Mouse (Mus musculus) forebrain, embryonic 12.5 days (tissue): ENCODE data around the gene Dmrtc2. TPM values are rescaled to one million over a fixed set of nuclear protein-coding genes. Genes with fewer than 3 reads are reported as not detected.
"Not testable (repeated sequence)": the region's sequence is repeated elsewhere in the genome, so short reads cannot be mapped to it uniquely, and the experiment has no call there.

Experiments
- ATAC-seq: fragments of 200-750 bp; cut with Nextera tagmentation; 2 replicates; pipeline ENCODE4 v1.8.0; 2017; ENCODE audit warnings: moderate TSS enrichment; ENCODE audit not compliant: low FRiP score
- H3K27ac ChIP-seq: fragments of 300-500 bp; sonication (generic); 2 replicates; pipeline ENCODE4 v1.5.1; 2016; ENCODE audit warnings: mild to moderate bottlenecking
- H3K27me3 ChIP-seq: fragments of 300-500 bp; sonication (generic); 2 replicates; pipeline ENCODE4 v1.6.1; 2016; ENCODE audit warnings: mild to moderate bottlenecking
- H3K36me3 ChIP-seq: fragments of 300-500 bp; sonication (generic); replicated peaks from 2 replicates; pipeline ENCODE4 v1.6.1; 2016; ENCODE audit warnings: mild to moderate bottlenecking
- H3K4me1 ChIP-seq: fragments of 300-500 bp; sonication (generic); 2 replicates; pipeline ENCODE4 v1.6.1; 2016
- H3K4me2 ChIP-seq: fragments of 300-500 bp; sonication (generic); 2 replicates; pipeline ENCODE4 v1.6.1; 2016; ENCODE audit warnings: mild to moderate bottlenecking, moderate library complexity
- H3K4me3 ChIP-seq: fragments of 300-500 bp; sonication (generic); replicated peaks from 2 replicates; pipeline ENCODE4 v1.5.1; 2016; ENCODE audit warnings: mild to moderate bottlenecking
- H3K9ac ChIP-seq: fragments of 300-500 bp; sonication (generic); 2 replicates; pipeline ENCODE4 v1.6.1; 2016; ENCODE audit warnings: mild to moderate bottlenecking
- H3K9me3 ChIP-seq: fragments of 300-500 bp; sonication (generic); 2 replicates; pipeline ENCODE4 v1.6.1; 2016
- WGBS: fragments of 180-500 bp; shearing (Covaris S2); methylation state at CpG from one replicate; pipeline ENCODE4 v1.1.7; 2016; 5-methylcytosine and 5-hydroxymethylcytosine counted together
- polyA plus RNA-seq: library from polyadenylated mRNA; unstranded; fragments of >200 nt; fragmentation: Nextera tagmentation; extraction: Ambion mirVana; gene quantifications from 2 replicates; pipeline ENCODE4 v1.2.1, GENCODE M21; 2016

Gene Dmrtc2
- polyA plus RNA-seq, 1 experiment from 2014 or later, result not detected

DNA sequence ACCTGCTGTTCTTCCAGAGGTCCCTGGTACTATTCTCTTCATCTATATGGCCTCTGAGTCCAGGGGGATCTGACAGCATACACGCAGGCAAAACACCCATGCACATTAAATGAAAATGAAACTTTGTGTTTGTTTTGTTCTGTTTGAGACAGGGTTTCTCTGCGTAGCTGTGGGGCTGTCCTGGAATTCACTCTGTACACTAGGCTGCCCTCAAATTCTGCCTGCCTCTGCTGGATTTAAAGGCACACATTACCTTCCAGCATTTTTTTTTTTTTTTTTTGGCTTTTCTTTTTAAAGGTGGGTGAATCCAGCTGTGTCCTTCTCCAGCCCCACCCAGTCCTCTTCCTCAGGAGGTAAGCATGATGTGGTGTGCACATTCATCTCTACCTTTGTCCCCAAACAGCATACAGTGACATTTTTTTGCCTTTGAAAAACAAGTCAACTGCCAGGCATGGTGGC is 22.3 kb downstream of the Dmrtc2 start:
- Histone ChIP-seq H3K9me3 (no peaks in the 10 kb centered on the region), H3K4me1 (peaks cover 9% of the 10 kb centered on the region), H3K27ac (no peak overlapping the region), H3K4me3 (no peak overlapping the region), H3K4me2 (no peak overlapping the region), H3K36me3 (peaks cover 43% of the 10 kb centered on the region), H3K27me3 (no peaks in the 10 kb centered on the region), H3K9ac (no peak overlapping the region)
- no peak for ATAC-seq
- WGBS, result 82% methylated on average over 2 of the region's 2 CpGs

DNA sequence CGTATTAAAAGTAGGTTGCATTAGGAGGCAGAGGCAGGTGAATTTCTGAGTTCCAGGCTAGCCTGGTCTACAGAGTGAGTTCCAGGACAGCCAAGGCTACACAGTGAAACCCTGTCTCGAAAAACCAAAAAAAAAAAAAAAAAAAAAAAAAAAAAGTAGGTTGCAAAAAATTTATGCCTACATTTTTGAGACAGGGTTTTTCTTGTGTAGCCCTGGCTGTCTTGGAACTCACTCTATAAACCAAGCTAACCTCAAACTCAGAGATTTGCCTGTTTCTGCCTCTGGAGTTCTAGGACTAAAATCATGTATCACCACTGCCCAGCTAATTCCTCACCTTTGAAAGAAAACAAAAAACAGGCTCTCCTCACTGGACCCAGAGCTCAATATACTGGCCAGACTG is 25.9 kb downstream of the Dmrtc2 start:
- WGBS, result 88% methylated on average over 2 of the region's 2 CpGs
- not testable (repeated sequence) for H3K36me3 ChIP-seq, H3K27ac ChIP-seq, H3K9me3 ChIP-seq, H3K27me3 ChIP-seq, ATAC-seq, H3K4me1 ChIP-seq, H3K9ac ChIP-seq, H3K4me3 ChIP-seq, H3K4me2 ChIP-seq

DNA sequence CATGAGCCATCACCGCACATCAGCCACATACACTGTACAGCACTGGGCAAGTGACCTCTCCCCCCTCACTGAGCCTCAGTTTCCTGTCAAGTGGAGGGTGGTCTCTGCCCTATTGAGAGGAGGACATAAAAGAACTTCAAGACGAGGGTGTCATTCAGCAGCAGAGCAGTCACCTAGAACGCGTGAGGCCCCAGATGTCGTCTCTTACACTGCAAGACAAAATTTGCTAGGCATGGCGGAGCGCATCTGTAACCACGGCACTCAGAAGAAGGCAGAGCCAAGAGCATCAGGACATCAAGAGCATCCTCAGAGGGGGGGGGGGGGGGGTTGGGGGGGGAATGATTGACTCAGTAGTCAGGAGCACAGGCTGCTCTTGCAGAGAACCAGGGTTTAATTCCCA is 26.4 kb downstream of the Dmrtc2 start:
- H3K27ac ChIP-seq, result no peak overlapping the region
- no peaks in the 10 kb centered on the region for H3K9me3 ChIP-seq
- H3K4me1 ChIP-seq, result no peaks in the 10 kb centered on the region
- no peak overlapping the region for H3K4me2 ChIP-seq
- peaks cover 3% of the 10 kb centered on the region for H3K36me3 ChIP-seq
- H3K27me3 ChIP-seq, result no peaks in the 10 kb centered on the region
- no peak overlapping the region for H3K4me3 ChIP-seq
- 77% methylated on average over 8 of the region's 8 CpGs for WGBS
- no peak for ATAC-seq
- H3K9ac ChIP-seq, result no peak overlapping the region

DNA sequence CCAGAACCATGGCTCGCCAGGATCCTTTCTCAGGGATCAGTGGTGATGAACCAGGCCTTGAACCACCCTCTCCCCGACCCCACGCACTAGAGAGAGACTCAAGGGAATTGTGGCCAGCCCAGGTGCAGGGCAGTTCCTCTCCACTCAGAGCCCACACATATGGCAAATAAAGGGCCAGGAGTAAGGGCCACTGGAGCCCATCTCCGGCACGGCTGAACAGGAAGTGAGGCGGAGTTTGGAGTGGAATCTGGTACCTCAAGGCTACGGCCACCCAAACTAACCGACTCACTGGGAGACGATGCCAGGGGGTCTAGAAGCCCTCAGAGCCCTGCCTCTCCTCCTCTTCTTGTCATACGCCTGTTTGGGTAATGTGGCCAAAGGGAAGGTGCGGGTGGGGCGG is 27.4 kb downstream of the Dmrtc2 start, which contains the start of gene Cd79a:
Gene Cd79a, plus strand, starts transcription at position 158 of the 400 bp plus-strand sequence.
- no peak for ATAC-seq
- H3K27ac ChIP-seq, result no peak within 1 kb of the TSS
- no peaks in the 10 kb centered on the region for H3K9me3 ChIP-seq
- H3K4me1 ChIP-seq, result no peaks in the 10 kb centered on the region
- H3K9ac ChIP-seq, result no peak within 1 kb of the TSS; the same call in 1 of the 2 replicates
- H3K4me3 ChIP-seq, result no peak within 1 kb of the TSS
- 79% methylated on average over 12 of the region's 12 CpGs for WGBS
- no peaks in the 10 kb centered on the region for H3K36me3 ChIP-seq
- no peaks in the 10 kb centered on the region for H3K27me3 ChIP-seq
- H3K4me2 ChIP-seq, result no peak within 1 kb of the TSS

DNA sequence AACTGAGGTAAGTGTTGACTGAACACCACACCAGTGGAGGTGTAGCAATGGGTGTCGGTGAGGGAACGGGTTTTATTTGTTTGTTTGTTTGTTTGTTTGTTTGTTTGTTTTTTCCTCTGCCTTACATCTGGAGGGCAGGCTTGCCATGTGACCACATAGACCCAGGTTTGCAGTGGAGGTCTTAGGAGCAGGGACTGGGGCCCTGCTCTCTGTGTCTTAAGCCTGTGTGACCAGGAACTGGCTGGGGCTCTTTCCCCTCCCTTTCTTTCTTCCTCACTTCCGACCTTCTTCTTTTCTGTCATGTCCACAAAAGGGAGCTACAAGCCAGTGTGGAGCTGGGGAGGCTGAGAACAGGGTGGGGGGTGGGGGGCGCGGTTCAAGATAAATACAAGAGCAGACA is 28.1 kb downstream of the Dmrtc2 start:
- H3K9ac ChIP-seq, result no peak overlapping the region; the same call in 1 of the 2 replicates
- H3K9me3 ChIP-seq, result no peaks in the 10 kb centered on the region
- no peak overlapping the region for H3K27ac ChIP-seq
- no peak overlapping the region for H3K4me2 ChIP-seq
- 77% methylated on average over 5 of the region's 5 CpGs for WGBS
- no peak for ATAC-seq
- H3K4me3 ChIP-seq, result no peak overlapping the region
- no peaks in the 10 kb centered on the region for H3K27me3 ChIP-seq
- no peaks in the 10 kb centered on the region for H3K36me3 ChIP-seq
- H3K4me1 ChIP-seq, result peaks cover 3% of the 10 kb centered on the region; the same call in 1 of the 2 replicates

DNA sequence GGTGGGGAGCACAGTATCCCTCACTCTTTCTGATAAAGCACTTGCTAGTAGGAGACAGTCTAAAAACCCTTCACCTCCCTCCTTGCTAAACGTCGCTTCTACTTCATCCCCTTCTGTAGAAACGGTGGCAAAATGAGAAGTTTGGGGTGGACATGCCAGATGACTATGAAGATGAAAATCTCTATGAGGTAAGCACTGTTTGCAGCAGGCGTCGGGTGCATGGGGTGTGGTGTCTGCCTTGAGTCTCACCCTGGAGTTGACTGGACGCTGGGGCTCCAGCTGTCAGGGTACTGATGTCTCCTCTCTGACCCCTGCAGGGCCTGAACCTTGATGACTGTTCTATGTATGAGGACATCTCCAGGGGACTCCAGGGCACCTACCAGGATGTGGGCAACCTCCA is 31.3 kb downstream of the Dmrtc2 start:
- Histone ChIP-seq H3K27ac (no peak overlapping the region), H3K9ac (no peak overlapping the region), H3K27me3 (no peaks in the 10 kb centered on the region), H3K9me3 (no peaks in the 10 kb centered on the region), H3K4me3 (no peak overlapping the region), H3K4me2 (no peak overlapping the region), H3K36me3 (no peaks in the 10 kb centered on the region), H3K4me1 (peaks cover 25% of the 10 kb centered on the region)
- ATAC-seq, result no peak
- 86% methylated on average over 6 of the region's 6 CpGs for WGBS

DNA sequence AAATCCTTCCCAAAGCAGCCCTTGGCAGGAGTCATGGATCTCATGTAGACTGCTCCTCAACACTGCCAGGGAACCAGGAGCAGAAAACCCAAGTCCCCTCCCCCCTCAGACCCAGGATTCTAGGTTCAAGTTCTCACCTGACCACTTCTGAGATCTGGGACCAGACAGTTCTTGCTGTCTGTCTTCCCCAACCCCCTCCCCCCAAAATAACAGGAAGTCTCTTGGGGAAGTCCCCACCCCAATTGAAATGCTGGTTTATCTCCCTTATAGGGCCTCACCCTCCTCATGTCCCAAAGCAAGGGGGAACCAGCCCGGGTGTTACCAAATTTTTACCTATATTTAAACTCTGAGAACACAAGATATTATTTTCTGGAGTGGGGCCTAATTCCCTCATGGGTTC is 32.0 kb downstream of the Dmrtc2 start:
- no peak overlapping the region for H3K9ac ChIP-seq
- H3K4me3 ChIP-seq, result no peak overlapping the region
- H3K27me3 ChIP-seq, result no peaks in the 10 kb centered on the region
- H3K4me1 ChIP-seq, result peaks cover 31% of the 10 kb centered on the region
- no peak overlapping the region for H3K4me2 ChIP-seq
- H3K27ac ChIP-seq, result no peak overlapping the region
- no peaks in the 10 kb centered on the region for H3K36me3 ChIP-seq
- H3K9me3 ChIP-seq, result no peaks in the 10 kb centered on the region
- ATAC-seq, result no peak
- 90% methylated on average over 1 of the region's 1 CpGs for WGBS

DNA sequence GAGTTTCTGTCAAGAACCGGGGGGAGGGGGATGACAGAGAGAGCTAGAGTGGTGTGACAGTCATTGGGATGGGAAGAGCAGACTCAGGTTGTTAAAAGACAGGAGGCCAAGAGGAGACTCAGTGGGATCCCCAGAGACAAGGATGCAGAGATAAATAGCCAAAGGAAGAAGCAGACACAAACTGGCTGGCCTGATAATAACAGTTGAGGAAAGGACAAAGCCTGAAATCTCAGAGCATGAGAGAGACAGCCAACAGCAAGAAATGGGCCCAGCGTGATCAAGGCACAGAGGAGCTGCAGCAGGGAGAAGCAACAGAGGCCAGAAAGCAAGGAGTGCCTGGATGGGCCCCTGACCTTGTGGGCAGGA is 32.4 kb downstream of the Dmrtc2 start:
- Histone ChIP-seq H3K9ac (no peak overlapping the region), H3K4me1 (peaks cover 34% of the 10 kb centered on the region), H3K4me3 (peak overlapping the region; percentile 66), H3K4me2 (peak overlapping the region; percentile 86), H3K9me3 (no peaks in the 10 kb centered on the region), H3K27ac (peak overlapping the region; percentile 76), H3K27me3 (no peaks in the 10 kb centered on the region), H3K36me3 (no peaks in the 10 kb centered on the region)
- ATAC-seq, result no peak
- 61% methylated on average over 2 of the region's 2 CpGs for WGBS

DNA sequence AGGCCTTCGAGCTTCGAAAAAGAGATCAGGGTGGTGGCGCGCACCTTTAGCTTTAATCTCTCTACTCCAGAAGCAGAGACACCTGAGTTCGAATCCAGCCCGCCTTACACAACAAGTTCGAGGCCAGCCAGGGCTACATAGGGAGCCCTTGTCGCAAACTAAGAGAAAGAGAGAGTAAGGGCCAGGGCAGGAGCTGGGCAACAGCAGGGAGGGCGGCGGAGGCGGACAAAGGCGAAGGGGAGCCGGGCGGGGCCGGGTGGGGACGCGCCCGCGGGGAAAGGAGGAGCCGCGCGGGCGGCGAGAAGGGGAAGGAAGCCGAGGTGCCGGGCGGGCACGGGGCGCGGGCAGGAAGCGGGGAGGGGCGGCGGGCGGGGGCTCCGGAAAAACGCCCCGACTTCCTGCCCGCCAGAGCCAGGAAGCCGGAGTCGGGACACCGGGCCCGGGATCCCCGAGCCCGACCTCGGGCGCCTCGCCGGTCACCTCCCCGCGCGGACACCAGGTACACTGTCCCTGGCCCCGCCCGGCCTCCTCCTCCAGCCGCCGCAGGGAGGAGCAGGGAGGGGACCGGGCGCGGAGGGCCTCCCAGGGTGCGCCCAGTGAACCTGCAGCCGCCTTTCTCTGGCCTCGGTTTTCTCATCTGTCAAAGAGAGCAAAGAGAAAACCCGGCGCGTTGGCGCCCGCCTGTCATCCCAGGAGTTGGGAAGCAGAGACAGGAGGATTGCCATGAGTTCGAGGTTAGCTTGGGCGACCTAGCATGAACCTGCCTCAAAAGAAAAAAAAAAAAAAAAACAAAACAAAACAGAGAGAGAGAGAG is 33.0 kb downstream of the Dmrtc2 start, which contains the start of gene Arhgef1:
Gene Arhgef1, plus strand, starts transcription at position 283 of the 814 bp plus-strand sequence.
- H3K4me2 ChIP-seq, result peak within 1 kb of the TSS; percentile 86
- WGBS, result 10% methylated on average over 41 of the region's 68 CpGs
- H3K36me3 ChIP-seq, result peaks cover 2% of the 10 kb centered on the region; the same call in 1 of the 2 replicates
- H3K27ac ChIP-seq, result peak within 1 kb of the TSS; percentile 76
- no peaks in the 10 kb centered on the region for H3K27me3 ChIP-seq
- ATAC-seq, result no peak
- peak within 1 kb of the TSS; percentile 66 for H3K4me3 ChIP-seq
- H3K9ac ChIP-seq, result peak within 1 kb of the TSS; percentile 77
- no peaks in the 10 kb centered on the region for H3K9me3 ChIP-seq
- H3K4me1 ChIP-seq, result peaks cover 37% of the 10 kb centered on the region

DNA sequence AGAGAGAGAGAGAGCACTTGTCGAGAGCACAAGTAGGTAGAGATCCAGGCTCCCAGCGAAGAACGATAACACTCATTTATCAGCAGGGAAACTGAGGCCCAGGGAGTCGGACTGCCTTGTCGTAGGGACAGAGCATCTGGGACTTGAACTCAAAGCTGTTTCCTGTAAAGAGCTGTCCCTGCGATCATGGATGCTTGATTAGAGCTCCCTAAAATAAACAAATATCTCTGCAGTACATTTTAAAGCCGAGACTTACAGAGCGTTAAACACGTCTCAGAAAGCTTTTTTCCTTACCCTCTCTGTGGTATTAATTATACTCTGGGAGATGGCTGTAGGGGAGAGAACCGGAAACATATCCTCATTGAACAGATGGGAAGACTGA is 33.6 kb downstream of the Dmrtc2 start:
- 48% methylated on average over 10 of the region's 10 CpGs for WGBS
- peak overlapping the region; percentile 77; the same call in 1 of the 2 replicates for H3K9ac ChIP-seq
- peaks cover 8% of the 10 kb centered on the region for H3K36me3 ChIP-seq
- peak overlapping the region; percentile 86 for H3K4me2 ChIP-seq
- peaks cover 37% of the 10 kb centered on the region for H3K4me1 ChIP-seq
- no peak overlapping the region for H3K27ac ChIP-seq
- peak overlapping the region; percentile 66 for H3K4me3 ChIP-seq
- H3K27me3 ChIP-seq, result no peaks in the 10 kb centered on the region
- no peaks in the 10 kb centered on the region for H3K9me3 ChIP-seq
- ATAC-seq, result no peak

DNA sequence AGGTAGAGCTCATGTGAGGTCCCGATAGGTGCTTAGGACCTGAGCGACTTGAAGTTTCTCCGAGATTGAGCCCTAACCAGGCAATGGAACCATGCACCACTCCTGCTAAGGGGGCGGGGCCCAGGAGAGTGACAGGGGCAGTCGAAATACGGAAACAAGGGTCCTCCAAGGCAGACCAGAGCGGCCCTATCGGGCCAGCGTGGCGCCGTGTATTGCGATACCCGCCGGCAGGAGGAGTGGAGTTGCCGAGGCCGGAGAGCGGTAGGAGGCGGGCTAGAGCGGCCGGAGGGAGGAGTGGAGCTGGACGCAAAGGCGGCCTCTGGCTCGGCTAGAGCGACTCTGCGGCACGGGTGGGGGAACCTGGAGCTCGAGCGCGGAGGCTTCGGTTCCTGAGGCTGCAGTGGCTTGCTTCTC is 34.2 kb downstream of the Dmrtc2 start:
- Histone ChIP-seq H3K9me3 (no peaks in the 10 kb centered on the region), H3K36me3 (peaks cover 14% of the 10 kb centered on the region), H3K4me3 (peak overlapping the region; percentile 66), H3K9ac (peak overlapping the region; percentile 77), H3K27ac (peak overlapping the region; percentile 65), H3K4me1 (peaks cover 37% of the 10 kb centered on the region), H3K27me3 (no peaks in the 10 kb centered on the region), H3K4me2 (peak overlapping the region; percentile 86)
- peak; percentile 97 for ATAC-seq
- under 1% methylated on average over 30 of the region's 30 CpGs for WGBS

DNA sequence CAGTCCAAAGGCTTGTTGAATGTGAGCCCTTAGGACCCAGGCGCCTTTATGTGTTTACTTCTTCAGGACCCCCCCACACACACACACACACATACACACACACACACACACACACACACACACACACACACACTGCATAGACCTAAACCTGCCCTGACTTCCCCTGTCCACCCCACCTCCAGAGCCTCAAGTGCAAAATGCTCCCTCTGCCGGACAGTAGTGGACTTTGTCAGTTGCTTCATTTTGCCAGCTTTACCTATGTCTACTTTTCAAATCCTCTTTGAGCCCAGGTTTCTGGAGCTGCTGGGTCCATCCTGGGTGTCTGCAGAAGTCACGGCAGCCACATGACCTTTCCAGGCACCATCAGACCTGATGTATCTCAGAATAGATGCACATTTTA is 35.1 kb downstream of the Dmrtc2 start:
- Histone ChIP-seq H3K4me3 (peak overlapping the region; percentile 66), H3K4me2 (peak overlapping the region; percentile 86), H3K36me3 (peaks cover 20% of the 10 kb centered on the region), H3K9me3 (no peaks in the 10 kb centered on the region), H3K27me3 (no peaks in the 10 kb centered on the region), H3K9ac (peak overlapping the region; percentile 77), H3K27ac (no peak overlapping the region), H3K4me1 (peaks cover 37% of the 10 kb centered on the region)
- ATAC-seq, result peak; percentile 25; the same call in 1 of the 2 replicates
- 14% methylated on average over 3 of the region's 3 CpGs for WGBS

DNA sequence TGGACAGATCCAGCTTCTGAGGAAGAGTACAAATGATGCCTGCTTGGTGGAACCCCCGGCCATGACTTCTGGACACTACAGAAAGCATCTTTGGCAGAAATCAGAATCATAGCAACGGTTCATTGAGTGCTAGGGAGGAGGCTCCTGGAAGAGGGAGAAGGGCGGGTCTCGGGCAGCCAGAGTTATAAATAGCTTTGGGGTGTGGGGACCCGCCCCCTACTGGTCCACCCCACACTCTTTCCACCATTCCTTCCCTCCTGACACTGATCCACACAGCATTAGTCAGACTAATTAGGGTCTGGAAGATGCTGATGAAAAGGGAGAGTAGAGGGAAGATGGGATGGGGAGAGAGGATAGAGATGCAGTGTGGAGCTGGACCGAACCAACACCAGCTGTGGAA is 36.7 kb downstream of the Dmrtc2 start:
- no peaks in the 10 kb centered on the region for H3K9me3 ChIP-seq
- H3K4me3 ChIP-seq, result no peak overlapping the region
- no peak for ATAC-seq
- 38% methylated on average over 6 of the region's 6 CpGs for WGBS
- no peaks in the 10 kb centered on the region for H3K27me3 ChIP-seq
- no peak overlapping the region for H3K27ac ChIP-seq
- peaks cover 20% of the 10 kb centered on the region for H3K36me3 ChIP-seq
- H3K4me1 ChIP-seq, result peaks cover 37% of the 10 kb centered on the region
- H3K4me2 ChIP-seq, result no peak overlapping the region
- H3K9ac ChIP-seq, result peak overlapping the region; percentile 25; the same call in 1 of the 2 replicates
